Mouse (Mus musculus): Measurements from ENCODE around the gene Ugt1a9. TPM values are rescaled to one million over a fixed set of nuclear protein-coding genes. Genes with fewer than 3 reads are reported as not detected.

The Ugt1a9 gene
- polyA plus RNA-seq, 2 experiments, result 0.21 to 0.34 TPM

DNA sequence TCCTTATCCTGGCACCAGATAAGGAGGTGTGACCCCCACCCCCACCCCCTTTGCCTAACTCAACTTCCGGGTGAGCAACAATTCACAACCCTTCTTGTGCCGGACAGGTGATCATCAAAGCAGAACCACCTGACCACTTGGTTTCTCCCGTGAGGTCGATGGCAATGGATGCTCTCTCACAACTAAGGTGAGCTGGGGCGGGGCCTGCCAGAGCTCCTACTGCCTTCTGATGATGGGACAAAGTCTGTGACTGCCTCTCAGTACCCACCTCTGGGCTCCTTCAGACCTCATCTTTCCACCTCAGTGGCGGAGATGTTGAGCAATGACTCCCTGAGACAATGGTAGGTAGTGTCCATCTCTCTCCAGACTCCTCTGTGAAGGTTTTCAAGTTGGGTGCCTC is 175.3 kb downstream of the Ugt1a9 start:
- H3K4me1 ChIP-seq (replicated peaks; ENCODE audit: control insufficient read depth in 2 of 2, insufficient read depth in 2 of 2, low read length in 1 of 2), result no peaks in the 10 kb centered on the region
- H3K4me2 ChIP-seq (ENCODE audit: low read depth), result no peak overlapping the region
- ATAC-seq (ENCODE audit: insufficient read depth) (no peak), DNase-seq (ENCODE audit: low read depth in 3 of 3, low spot score in 3 of 3) (no peak)
- TF ChIP-seq CTCF (IDR thresholded peaks at IDR 0.05; ENCODE audit: low read depth), result no peak
- no peak for TF ChIP-seq EP300 (IDR thresholded peaks at IDR 0.05; ENCODE audit: low read depth)
- 58% methylated on average over 6 of the region's 6 CpGs for WGBS (ENCODE audit: insufficient replicate concordance)
- no peaks in the 10 kb centered on the region for H3K36me3 ChIP-seq (replicated peaks; ENCODE audit: control insufficient read depth, insufficient read depth, low read depth)
- H3K4me3 ChIP-seq (ENCODE audit: insufficient read depth in 1 of 2, low read depth in 2 of 2, low read length in 2 of 2), result no peak overlapping the region
- no peak overlapping the region for H3K27ac ChIP-seq
- peaks cover 12% of the 10 kb centered on the region for H3K9me3 ChIP-seq (ENCODE audit: control insufficient read depth, low read length)
- H3K27me3 ChIP-seq (ENCODE audit: control insufficient read depth, insufficient read depth, low read length), result no peaks in the 10 kb centered on the region
- no peak overlapping the region for H3K9ac ChIP-seq (replicated peaks)

DNA sequence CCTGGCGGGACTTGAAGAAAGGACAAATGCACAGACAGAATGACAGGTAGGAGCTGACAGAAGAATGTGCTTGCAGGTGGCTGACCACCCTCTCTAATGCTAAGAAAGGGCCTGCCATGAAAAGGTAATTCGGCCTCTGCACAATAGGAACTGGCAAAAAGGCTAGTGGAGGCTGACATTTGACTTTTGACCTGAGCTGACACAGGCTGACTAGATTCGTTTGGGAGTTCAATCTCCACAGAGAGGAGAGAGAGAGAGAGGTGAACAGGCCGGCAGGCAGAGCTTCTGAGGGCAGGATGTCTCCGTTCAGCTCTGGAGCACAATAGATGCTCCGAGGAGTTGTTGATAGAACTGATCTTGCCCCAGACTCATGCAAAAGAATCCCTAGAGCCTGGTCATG is 175.8 kb downstream of the Ugt1a9 start:
- Histone ChIP-seq H3K9ac (replicated peaks) (no peak overlapping the region), H3K27ac (no peak overlapping the region), H3K4me3 (ENCODE audit: insufficient read depth in 1 of 2, low read depth in 2 of 2, low read length in 2 of 2) (no peak overlapping the region), H3K9me3 (ENCODE audit: control insufficient read depth, low read length) (peaks cover 11% of the 10 kb centered on the region), H3K4me1 (replicated peaks; ENCODE audit: control insufficient read depth in 2 of 2, insufficient read depth in 2 of 2, low read length in 1 of 2) (no peaks in the 10 kb centered on the region), H3K27me3 (ENCODE audit: control insufficient read depth, insufficient read depth, low read length) (no peaks in the 10 kb centered on the region), H3K4me2 (ENCODE audit: low read depth) (no peak overlapping the region), H3K36me3 (replicated peaks; ENCODE audit: control insufficient read depth, insufficient read depth, low read depth) (no peaks in the 10 kb centered on the region)
- 35% methylated on average over 6 of the region's 6 CpGs for WGBS (ENCODE audit: insufficient replicate concordance)
- no peak for ATAC-seq (ENCODE audit: insufficient read depth)
- TF ChIP-seq EP300 (IDR thresholded peaks at IDR 0.05; ENCODE audit: low read depth) (no peak), CTCF (IDR thresholded peaks at IDR 0.05; ENCODE audit: low read depth) (no peak)
- DNase-seq (ENCODE audit: low read depth in 3 of 3, low spot score in 3 of 3), result no peak

DNA sequence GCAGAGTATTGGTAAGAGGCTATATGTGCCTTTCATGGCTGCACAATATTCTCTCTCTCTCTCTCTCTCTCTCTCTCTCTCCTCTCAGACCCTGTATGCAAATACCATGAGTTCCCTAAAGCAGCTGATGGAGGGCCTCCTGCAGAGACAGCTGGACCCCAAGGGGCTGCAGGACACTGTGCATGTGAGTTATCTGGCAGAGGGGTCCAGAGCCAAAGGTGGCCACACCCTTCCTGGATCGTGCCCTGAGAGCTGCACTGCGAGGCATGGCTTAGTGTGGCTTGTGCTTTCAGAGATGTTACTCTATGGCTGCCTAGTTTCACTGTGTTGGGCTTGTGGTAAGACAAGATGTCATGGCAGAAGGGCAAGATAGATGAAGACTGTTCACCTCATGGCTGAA is 177.1 kb downstream of the Ugt1a9 start:
- DNase-seq (ENCODE audit: low read depth in 3 of 3, low spot score in 3 of 3) (no peak), ATAC-seq (ENCODE audit: insufficient read depth) (no peak)
- H3K27ac ChIP-seq, result no peak overlapping the region
- no peaks in the 10 kb centered on the region for H3K36me3 ChIP-seq (replicated peaks; ENCODE audit: control insufficient read depth, insufficient read depth, low read depth)
- H3K4me2 ChIP-seq (ENCODE audit: low read depth), result no peak overlapping the region
- 36% methylated on average over 2 of the region's 2 CpGs for WGBS (ENCODE audit: insufficient replicate concordance)
- H3K9me3 ChIP-seq (ENCODE audit: control insufficient read depth, low read length), result peaks cover 6% of the 10 kb centered on the region
- no peaks in the 10 kb centered on the region for H3K4me1 ChIP-seq (replicated peaks; ENCODE audit: control insufficient read depth in 2 of 2, insufficient read depth in 2 of 2, low read length in 1 of 2)
- no peak overlapping the region for H3K4me3 ChIP-seq (ENCODE audit: insufficient read depth in 1 of 2, low read depth in 2 of 2, low read length in 2 of 2)
- H3K27me3 ChIP-seq (ENCODE audit: control insufficient read depth, insufficient read depth, low read length), result no peaks in the 10 kb centered on the region
- no peak overlapping the region for H3K9ac ChIP-seq (replicated peaks)
- TF ChIP-seq EP300 (IDR thresholded peaks at IDR 0.05; ENCODE audit: low read depth) (no peak), CTCF (IDR thresholded peaks at IDR 0.05; ENCODE audit: low read depth) (no peak)

DNA sequence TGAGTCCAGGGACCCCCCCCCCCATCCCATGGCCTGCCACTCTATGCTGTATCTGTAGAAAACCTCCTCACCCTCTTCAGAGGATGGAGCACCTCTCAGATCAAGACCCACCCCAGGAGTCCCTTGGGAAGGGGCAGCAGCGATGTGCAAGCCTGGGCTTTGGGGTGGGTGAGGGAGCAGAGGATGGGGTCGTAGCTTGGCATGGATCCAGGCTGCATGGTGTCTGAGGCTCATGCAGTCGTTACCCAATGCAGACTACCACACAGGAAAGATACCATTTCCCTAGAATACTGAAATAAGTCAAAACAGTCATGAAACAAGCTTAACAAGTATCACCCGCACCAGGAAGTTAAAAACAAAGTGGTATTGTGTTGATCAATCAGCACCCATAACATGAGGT is 178.1 kb downstream of the Ugt1a9 start:
- TF ChIP-seq EP300 (IDR thresholded peaks at IDR 0.05; ENCODE audit: low read depth), result no peak
- TF ChIP-seq CTCF (IDR thresholded peaks at IDR 0.05; ENCODE audit: low read depth), result no peak
- Histone ChIP-seq H3K36me3 (replicated peaks; ENCODE audit: control insufficient read depth, insufficient read depth, low read depth) (no peaks in the 10 kb centered on the region), H3K27ac (no peak overlapping the region), H3K27me3 (ENCODE audit: control insufficient read depth, insufficient read depth, low read length) (no peaks in the 10 kb centered on the region), H3K4me2 (ENCODE audit: low read depth) (no peak overlapping the region), H3K9me3 (ENCODE audit: control insufficient read depth, low read length) (peaks cover 3% of the 10 kb centered on the region), H3K4me3 (ENCODE audit: insufficient read depth in 1 of 2, low read depth in 2 of 2, low read length in 2 of 2) (no peak overlapping the region), H3K9ac (replicated peaks) (no peak overlapping the region), H3K4me1 (replicated peaks; ENCODE audit: control insufficient read depth in 2 of 2, insufficient read depth in 2 of 2, low read length in 1 of 2) (peaks cover 0 to 2% of the 10 kb centered on the region in 2 experiments; a peak in 1 of 4 replicates)
- WGBS (ENCODE audit: insufficient replicate concordance), result 50% methylated on average over 4 of the region's 4 CpGs
- DNase-seq (ENCODE audit: low read depth in 3 of 3, low spot score in 3 of 3) (no peak), ATAC-seq (ENCODE audit: insufficient read depth) (no peak)

DNA sequence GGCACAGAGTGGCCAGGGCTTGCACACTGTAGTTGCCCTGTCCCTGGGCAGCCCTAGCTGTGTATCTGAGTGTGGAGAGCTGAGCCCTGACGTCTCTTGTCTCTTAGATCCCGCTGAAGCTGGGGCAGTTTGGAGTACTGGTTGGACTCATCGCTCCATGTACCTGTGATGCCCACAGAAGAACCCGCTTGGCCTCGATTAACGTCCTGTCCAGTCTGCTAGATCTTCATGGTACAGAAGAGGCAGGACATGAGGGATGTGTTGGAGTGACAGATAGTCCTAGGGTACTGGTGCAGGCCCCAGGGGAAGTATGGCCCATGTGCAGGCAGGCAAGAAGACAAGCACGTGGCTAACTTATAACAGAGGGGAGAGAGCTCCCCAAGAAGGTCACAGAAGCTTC is 179.0 kb downstream of the Ugt1a9 start:
- no peak overlapping the region for H3K4me3 ChIP-seq (ENCODE audit: insufficient read depth in 1 of 2, low read depth in 2 of 2, low read length in 2 of 2)
- peaks cover 0 to 2% of the 10 kb centered on the region in 2 experiments; a peak in 1 of 4 replicates for H3K4me1 ChIP-seq (replicated peaks; ENCODE audit: control insufficient read depth in 2 of 2, insufficient read depth in 2 of 2, low read length in 1 of 2)
- no peaks in the 10 kb centered on the region for H3K36me3 ChIP-seq (replicated peaks; ENCODE audit: control insufficient read depth, insufficient read depth, low read depth)
- no peak for TF ChIP-seq EP300 (IDR thresholded peaks at IDR 0.05; ENCODE audit: low read depth)
- TF ChIP-seq CTCF (IDR thresholded peaks at IDR 0.05; ENCODE audit: low read depth), result no peak
- H3K27me3 ChIP-seq (ENCODE audit: control insufficient read depth, insufficient read depth, low read length), result no peaks in the 10 kb centered on the region
- no peak overlapping the region for H3K9ac ChIP-seq (replicated peaks)
- no peak for DNase-seq (ENCODE audit: low read depth in 3 of 3, low spot score in 3 of 3)
- no peak overlapping the region for H3K4me2 ChIP-seq (ENCODE audit: low read depth)
- no peak for ATAC-seq (ENCODE audit: insufficient read depth)
- no peak overlapping the region for H3K27ac ChIP-seq
- H3K9me3 ChIP-seq (ENCODE audit: control insufficient read depth, low read length), result peaks cover 3% of the 10 kb centered on the region
- 59% methylated on average over 7 of the region's 7 CpGs for WGBS (ENCODE audit: insufficient replicate concordance)

Measured in liver, embryonic 14.5 days (tissue).